Mouse (Mus musculus) kidney, postnatal 25 days (tissue): ENCODE measurements around the gene Mesd.
"Not testable (repeated sequence)": the region's sequence is repeated elsewhere in the genome, so short reads cannot be mapped to it uniquely, and the experiment has no call there.

Source experiments
- DNase-seq, 2 experiments: peaks; one replicate each; pipeline ENCODE4 v3.0.0; 2021; ENCODE audit warnings: mixed read lengths in 2 of 2

The Mesd gene

DNA sequence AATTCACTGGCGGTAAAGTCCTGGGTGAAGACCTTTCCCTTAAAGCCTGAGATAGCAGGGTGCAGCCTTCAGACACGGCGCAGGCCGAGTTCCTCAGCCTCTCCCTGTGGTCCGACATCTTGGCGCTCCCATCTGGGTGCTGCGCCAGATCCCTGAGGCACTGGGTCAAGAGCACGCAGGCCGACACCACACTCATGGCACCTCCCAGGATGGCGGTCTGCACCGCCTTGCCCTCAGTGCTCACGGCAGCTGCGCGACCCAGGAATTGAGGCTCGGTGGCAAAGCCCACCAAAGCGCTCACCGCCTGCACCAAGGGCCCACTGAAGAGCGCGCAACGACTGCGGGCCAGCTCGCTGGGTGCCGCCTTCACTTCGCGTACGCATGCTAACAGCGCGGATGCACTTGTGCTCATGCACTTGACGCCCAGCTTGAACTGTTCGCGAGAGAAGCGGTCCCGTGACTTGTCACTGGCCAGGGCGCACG, 2.1 kb upstream of the Mesd start:
- DNase-seq = no peak

DNA sequence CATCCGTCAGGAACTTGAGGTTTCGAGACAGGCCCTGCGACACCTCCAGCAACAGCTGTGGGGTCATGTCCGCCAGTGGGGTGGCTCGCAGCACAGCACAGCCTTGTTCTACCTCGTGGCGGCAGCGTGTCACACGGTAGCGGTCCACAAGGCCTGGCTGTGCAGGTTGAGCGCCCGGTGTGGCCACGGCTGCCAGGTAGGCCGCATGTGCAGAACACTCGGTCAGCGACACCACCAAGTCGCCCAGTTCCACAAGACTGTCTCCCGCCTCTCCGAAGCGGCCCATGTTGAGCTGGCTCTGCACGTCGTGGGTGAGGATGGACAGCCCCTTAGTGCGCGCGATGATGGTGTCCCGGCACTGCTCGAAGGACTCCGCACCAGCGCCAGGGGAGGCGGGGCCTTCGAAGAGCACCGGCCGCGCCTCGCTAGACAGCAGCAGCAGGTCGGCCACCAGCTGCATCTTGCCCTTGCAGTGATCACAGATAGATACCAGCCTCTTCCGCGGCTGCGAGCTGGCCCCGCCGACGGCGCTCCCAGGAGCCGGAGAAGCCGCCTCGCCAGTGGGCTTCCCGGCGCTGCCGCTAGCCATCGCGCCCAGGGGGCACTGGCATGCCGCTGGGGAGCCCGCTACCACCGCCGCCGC, 1.5 kb upstream of the Mesd start:
- peak; percentile 66 to 83 for DNase-seq

DNA sequence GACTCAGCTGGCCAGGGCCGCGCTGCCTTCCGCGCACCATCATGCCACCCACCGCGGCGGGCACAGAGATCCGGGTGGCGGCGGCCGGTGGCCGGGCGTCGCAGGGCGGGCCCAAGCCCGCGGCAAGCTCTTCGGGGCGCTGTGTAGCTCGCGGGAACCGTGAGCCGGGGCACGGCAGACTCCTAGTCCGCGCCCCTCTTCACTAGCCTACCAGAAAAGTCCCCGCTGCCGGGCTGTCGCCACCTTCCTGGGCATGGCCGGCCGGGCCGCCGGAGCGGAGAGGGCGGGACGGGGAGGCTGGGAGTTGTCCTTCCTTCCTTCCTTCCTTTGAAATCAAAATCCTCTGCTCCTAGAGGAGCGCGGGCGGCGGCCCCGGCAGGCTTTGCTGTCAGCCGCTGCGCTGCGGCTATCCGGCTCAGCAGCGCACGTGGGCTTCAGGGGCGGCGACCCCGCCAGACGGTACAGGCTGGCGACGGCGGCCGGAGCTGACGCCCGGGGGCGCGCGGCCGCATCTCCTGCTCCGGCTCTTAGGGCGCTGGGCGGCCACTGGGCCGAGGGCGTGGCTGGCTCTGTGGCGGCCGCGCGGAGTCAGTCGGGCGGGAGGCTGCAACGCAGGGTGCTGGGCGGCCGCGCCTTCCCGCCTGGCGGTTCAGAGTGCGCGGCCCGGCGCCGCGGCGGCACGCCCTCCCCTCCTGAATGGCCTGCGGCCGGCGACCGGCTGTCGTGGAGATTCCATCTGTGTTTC, 818 bp upstream of the Mesd start:
- DNase-seq = peak; percentile 78 to 92

DNA sequence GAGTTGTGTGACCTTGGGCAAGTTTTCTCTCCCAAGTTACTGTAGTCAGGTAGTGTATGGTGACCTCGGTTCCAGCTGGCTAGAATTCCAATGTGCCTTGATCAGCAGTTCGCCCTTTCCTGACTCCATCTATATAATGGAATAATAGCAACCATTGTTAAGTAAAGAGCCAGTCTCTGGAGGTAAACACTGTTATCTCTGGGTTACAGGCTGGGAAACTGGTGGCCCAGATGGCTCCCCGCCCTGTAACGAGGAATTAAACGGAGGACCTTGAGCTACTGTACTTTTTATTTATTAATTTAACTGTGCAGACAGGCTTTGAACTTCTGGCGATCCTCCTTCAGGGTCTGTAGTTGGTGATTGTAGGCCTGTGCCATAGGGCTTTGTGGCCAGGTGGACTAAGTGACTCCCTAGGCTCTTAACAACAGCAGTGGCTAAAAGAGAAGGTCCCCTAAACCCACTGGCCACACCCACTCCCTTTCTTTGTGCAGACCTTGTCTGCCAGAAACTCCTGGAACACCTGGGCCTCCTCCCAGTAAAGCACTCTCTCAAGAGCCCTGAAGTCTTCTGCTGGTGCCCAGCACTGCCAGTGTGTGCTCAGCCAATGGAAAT, 761 bp downstream of the Mesd start:
- DNase-seq = no peak

DNA sequence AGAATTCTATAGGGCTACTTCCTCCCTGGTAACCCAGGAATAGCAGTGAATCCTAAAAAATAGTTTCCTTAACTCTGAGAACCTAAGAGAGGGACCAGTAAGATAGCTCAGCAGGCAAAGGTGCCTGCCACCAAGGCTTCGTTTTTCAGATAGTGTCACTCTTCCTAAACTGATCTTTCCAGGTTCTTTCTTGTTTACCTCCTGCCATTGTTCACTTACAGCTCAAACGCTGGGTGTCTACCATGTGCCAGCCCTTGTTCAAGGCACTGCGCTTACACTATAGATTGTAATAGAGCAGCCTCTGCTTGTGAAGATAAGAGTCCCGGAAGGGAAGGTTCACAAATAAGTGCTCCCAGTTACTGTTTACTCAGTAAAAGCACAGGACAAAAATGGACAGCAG, 1.6 kb downstream of the Mesd start:
- DNase-seq = no peak

DNA sequence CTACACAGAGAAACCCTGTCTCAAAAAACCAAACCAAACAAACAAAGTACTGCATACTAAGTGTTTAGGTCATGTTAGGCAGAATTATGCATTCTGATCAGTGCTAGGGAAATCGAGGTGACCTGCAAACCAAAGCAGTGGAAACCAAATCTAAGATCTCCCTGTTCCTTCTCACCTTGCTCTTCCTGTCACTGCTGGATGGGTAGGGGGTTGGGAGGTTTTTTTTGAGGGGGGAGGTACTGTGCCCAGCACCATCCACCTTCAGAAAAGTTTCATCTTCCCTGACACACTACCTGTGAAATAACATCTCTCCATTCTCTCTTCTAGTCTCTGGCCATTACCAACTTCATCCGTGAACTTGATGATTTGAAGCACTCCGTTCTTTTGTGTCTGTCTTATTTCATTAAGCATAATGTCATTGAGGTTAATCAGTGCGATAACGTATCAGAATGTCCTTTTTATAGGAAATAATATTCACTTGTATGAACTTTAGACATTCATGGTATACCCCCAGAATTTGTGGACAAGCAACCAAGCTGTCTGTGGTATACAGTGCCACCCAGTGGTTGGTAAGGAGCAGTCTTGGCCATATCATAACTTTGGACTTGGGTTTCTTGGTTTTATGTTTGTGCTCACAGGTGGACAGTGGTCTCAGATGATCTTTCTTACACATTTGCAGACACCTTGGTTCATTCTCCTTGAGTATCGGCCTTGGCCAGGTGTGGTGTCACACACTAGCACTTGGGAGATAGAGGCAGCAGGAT, 2.3 kb downstream of the Mesd start:
- peak in 1 of 2 experiments; percentile 35 for DNase-seq

DNA sequence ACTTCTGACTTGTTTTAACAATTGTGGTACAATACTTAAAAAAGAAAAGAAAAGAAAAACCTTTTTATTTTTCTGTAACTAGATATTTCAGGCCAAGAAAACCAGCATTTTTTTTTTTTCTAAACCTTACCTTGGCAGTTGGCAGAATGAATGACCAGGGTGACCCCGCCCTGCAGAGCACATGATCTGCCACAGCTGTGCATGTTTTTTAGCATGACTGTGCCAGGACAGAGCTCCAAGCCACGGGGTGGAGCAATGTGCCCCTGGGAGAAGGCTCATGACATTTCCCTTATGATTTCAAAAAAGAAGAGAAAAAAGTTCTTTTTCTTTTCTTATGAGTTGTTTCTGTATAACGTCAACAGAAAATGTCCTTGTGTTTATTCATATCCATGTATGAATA, 5.1 kb downstream of the Mesd start:
- DNase-seq = peak; percentile 73 to 88

DNA sequence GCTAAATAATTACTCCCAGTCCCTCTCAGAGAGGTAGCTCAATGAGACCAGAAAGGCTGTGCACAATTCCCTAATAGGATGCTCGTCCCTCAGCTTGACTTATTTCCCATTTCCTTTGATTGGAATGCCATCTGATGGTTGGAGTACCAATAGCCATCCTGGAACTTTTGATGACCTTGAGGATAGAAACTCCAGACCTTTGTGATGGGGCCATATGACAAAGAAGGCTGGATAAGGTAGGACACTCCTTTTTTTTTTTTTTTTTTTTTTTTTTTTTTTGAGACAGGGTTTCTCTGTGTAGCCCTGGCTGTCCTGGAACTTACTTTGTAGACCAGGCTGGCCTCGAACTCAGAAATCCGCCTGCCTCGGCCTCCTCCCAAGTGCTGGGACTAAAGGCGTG, 5.7 kb downstream of the Mesd start:
- not testable (repeated sequence) for DNase-seq

DNA sequence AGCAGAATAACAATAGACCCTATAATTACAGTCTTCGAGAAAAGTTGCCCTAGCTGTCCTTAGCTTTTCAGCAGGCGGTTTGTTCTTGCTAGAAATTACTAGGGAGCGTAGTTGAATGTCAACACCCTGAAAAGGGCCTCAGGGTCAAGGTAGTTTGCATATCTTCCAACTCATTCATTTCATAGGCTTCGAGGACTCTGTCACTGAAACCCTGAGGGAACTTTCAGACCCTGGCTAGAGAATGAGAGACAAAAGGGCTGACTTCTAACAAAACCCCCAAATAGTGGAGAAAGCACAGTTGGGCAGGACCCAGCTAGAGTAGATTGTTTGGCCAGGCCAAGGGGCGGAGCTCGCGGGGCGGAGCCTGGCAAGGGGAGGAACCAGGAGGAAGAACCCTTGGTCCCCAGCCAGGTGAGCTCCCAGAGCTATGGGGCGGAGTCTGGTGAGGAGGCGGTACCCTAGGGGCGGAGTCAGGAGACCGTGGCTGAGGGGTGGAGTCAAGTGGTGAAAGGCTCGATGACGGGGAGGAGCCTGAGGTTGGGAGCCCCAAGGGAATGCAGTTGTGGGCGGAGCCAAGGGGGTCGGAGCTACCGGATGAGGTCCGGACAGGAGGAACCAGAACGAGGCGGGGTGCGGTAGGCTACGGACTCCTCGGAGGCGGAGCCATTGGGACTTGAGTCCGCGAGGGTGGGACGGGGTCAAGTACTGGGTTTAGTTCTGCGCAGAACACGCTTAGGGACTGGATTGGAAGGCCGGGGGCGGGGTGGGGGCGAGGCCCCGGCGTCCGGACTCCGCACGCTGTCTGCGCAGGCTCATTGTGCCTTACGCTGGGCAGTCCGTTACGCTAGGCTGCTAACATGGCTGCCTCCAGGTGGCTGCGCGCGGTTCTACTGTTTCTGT, 7.4 kb downstream of the Mesd start:
- DNase-seq = peak; percentile 100

DNA sequence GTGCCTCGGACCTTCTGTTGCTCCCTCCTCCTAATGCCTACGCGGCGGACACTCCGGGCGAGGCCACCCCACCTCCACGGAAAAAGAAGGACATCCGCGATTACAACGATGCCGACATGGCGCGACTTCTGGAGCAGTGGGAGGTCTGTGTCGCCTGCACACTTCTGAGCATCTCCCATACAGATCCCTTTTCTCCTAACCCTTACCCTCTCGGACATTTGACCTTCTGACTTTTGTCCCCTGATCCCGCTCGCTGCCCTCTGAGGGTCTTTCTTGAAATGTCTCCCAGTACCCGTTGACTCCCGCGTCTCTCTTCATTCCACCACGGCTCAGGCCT, 8.0 kb downstream of the Mesd start:
- DNase-seq = no peak

DNA sequence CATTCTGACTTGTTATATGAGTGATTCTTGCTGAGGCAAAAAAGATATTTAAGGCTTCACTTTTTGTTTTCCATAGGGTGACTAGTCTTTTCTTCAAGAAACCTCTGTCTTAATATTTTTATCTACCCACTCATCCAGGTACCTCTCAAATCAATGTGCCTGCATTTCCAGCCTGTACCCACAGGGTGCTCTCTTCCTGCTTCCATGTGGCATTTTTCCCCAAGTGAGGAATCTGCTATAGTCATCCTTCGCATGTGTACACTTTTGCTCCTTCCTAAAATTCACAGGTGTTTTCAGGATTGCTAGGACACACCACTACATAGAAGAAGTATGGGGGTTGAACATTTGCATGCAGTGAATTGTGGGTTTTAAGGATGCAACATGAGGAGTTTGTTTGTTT, 10.1 kb downstream of the Mesd start:
- no peak for DNase-seq

DNA sequence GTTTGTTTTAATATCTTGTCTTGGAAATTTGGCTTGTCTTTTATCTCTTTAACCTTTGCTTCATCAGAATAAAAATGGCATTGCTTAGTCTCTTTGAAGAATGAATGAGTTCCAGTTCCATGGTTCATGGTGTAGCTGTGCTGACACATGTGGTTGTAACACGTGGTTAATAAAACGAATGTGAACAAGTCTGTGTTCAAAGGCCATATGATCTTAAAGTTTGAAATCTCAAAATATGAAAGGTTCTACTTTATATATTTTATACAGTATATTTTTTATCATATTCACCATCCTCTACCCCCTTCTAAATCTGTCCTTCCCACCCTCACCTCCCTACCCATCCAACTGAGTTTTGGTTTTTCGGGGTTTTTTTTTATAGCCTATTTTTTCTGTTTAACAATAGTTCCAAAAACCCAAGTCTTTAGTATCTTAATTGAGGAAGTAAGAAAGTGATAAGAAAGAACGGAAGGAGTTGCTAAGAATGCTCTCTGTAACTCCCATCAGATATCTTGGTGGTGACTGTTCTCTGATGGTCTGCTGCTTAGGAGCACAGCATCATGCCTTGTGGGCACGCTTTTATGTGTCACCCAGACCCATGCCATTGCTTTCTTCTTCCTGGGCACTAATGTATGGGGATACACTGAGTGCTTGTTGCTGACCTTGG, 11.9 kb downstream of the Mesd start:
- DNase-seq = no peak

DNA sequence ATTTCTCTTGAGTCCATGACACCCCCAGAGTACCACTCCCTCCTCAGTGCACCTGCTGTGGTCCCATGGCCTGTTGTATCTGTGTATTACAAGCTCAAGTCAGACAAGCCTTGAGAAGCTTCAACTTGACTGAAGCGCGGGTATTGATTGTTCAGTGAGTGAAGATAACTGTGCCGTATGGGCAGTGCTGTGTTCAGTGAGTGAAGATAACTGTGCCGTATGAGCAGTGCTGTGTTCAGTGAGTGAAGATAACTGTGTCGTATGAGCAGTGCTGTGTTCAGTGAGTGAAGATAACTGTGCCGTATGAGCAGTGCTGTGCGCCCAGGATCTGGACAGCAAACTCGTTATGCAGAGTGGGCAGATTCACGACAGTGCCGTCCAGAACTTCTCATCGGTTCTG, 14.0 kb downstream of the Mesd start:
- DNase-seq = no peak

DNA sequence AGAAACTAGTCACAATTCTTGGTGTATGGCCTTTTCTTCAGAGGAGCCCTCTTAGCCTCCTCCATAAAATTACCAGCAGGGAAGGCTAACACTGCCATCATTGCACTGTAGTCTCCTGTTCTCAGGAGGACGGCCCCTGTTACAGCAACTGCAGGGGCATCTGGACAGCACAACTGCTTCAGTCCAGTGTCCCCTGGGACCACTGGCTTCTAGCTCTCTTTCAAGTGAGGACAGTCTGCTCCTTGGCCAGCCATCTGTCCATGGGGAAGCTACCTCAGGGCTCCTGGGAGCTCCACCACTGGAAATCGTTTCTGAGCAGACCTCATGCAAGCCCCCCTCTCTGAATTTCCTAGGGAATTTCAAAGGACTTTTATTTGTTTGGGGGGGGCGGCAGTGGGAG, 16.3 kb downstream of the Mesd start:
- no peak for DNase-seq

DNA sequence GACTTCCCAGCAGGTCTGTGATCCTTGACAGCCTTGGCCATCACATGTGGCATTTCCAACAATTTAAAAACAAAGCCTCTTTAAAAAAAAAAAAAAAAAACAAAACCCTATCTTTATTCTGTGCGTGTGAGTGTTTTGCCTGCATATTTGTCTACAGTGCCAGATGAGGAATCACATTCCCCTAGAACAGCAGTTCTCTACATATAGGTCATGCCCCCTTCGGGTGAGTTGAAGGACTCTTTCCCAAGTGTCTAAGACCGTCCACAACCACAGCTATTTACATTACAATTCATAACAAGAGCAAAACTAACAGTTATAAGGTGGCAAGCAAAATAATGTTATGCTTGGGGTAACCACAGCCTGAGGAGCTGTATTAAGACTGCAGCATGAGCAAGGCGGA, 17.2 kb downstream of the Mesd start:
- no peak for DNase-seq

DNA sequence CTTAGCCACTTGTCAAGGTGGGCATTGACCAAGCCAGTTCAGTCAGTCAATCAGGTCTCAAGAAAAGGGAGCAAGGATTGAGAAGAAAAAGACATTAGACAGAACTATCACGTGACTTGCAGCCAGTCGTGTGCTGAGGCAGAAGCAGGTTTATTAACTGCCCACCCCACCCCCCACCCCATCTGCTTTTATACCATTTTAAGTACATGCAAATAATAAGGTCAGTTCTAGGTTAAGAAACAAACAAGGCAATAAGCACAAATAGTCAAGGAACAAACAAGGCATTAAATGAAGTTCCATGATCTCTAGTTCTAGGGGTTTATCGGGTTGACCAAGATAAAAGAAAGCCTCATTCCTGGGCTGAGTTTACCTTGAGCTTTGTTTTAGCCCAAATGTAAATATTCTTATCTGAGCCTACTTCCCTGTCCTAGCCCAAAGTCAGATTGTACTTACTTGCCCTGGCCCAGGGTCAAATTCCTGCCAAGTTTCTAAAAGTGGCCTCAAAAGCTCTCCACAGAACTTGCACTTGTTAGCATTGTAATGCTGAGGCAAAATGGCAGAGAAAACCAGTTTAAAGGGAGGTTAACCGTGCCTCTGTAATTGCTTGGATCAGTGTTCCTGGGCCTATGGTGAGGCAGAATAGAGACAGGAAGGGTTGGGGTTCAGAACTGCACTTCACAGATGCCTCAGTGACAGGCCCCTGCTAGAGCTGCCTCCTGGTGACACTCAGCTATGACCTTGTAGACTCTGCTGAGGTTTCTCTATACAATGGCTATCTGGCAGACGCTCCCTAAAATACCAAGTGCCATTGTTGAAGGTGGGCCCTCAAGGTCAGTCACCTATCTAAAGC, 18.3 kb downstream of the Mesd start:
- no peak for DNase-seq

DNA sequence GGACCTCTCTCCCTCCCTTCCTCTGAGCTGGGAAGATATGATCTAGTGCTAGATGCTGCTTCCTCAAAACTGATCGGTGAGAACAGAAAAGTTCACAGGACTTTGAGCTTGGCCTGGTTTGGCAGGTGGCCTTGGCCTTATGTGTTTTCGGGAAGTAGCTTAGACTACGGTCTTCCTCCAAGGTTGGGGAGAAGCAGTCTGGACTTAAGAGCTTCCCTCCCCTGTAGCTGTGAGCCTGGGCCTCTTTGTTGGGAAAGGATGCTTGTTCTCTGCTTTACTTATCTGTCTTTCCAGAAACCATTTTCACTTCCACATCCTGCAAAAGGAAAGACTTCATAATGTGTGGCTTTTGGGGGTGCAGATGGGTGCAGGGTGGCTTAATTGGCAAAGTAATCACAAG, 20.6 kb downstream of the Mesd start:
- no peak for DNase-seq

DNA sequence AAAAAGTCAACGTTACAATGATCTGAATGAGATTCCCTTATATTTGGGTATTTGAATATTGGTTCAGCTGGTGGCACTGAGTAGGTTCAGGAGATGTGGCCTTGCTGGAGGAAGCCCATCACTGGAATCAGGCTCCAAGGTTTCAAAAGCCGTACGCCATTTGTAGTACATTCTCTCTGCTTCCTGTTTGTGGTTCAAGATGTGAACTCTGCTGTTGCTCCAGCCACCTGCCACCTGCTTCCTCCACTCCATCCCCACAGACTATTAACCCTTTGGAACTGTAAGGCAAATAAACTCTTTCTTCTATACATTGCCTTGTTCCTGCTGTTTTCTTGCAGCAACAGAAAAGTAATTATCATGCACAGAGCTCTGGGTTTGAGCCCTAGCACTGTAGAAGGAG, 27.6 kb downstream of the Mesd start:
- no peak for DNase-seq

DNA sequence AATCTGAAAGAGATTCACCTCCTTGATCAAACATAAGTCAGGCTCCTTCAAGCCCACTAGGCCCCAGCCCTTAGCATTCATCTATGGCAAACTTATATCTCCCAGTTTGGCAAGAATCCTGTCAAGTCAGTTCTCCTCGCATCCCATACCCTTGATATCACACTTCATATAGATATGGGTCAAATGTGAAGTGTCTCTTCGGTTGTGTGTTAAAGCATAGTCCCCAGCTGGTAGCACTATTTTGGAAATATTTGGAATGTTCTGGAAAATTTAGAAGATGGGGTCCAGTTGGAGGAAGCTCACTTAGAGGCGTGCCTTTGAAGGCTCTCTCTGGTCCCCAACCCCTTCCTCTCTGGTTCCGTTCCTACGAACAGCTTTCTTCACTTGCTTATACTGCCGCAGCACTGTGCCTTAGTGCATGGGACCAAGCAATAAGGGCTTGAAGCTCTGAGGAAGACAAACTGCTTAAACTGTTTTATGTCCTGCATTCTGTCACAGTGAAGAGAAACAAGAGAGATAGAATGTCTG, 29.2 kb downstream of the Mesd start:
- no peak for DNase-seq

DNA sequence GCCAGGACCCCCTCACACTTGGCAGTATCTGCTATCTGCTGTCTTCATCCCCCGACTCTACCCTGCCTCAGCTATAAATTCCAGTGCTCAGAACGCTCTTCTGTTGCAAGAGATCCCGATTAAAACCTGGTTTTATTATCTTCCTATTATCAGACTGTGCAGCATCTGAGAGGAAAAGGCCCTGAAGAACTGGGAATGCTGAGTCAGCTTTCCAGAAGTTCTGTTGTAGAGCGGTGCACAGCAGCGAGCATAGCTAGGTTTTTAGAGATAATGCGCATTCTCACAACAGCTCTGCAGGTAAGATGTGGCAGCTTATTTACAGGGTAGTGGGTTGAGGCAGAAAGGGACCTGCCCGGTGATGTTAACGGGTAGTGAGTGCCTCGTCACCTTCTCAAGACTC, 29.7 kb downstream of the Mesd start:
- no peak for DNase-seq

DNA sequence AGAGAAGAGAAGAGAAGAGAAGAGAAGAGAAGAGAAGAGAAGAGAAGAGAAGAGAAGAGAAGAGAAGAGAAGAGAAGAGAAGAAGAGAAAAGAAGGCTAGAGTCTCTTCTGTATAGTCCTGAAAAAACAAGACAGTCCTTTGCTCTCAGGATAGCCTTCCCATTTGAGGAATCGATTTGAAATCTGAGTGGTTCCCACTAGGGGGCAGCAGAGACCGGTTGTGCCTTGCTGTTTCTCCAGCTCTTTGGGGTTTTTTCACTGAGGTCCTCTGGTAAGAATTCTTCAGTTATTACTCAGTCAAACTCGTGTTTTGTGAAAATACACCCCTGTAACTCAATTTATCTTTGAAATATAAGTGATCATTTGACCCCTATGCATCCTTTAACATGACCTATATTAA, 30.3 kb downstream of the Mesd start:
- peak; percentile 67 to 91 for DNase-seq
